Mouse (Mus musculus): ENCODE measurements at regions not wholly inside any gene's neighbourhood (a gene's known extent, or its start where the extent isn't known, plus 50 kb on each side); places are given as distances from the start of the nearest gene placed in this dataset.
A peak's percentile ranks its signal among the peaks of the same experiment; 100 is the strongest.

DNA sequence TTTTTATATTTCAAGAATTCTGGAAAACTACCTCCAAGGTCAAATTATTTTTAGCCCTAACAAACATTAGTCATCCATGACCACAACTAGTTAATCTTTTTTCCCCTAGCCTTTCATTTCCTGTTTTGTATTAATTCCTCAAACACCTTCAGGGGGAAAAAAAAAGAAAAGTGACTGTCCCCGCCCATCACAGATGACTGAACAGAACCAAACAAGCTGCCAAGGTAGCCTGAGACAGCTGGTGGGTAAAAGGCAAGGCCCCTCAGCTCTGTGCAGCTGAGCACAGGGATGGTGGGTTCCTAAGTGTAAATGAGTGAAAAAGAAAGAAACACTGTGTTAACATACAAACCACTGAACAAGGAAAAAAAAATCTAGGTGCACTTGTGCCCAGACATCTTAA is 145.6 kb downstream of the Rpl36a-ps1 start:
- DNase-seq (ENCODE audit: low spot score in 2 of 2) = no peak
- intact Hi-C loops (cut with DNase I) = no loop called here

DNA sequence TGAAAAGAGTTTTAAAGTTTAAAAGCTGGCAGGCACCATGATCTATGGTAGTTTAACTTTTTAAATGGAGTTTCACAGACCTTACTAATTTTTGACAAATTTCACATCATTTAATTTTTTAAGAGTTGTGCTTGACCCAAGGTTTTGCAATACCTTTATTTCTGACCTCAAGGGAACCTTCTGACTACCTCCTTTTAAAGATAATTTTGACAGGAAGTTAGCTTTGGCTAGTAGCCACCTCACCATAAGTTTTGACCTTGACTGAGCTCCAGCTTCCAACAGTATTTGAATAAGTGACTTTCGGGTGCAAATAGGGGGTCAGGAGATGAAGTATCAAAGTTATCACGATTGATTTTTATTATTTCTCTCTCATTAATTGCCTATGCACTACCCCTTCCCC is 149.9 kb downstream of the Rpl36a-ps1 start:
- no peak for DNase-seq (ENCODE audit: low spot score in 2 of 2)
- intact Hi-C loops (cut with DNase I) = no loop called here

- intact Hi-C loops (cut with DNase I) = no loop called here
- DNase-seq (ENCODE audit: low spot score in 2 of 2) = no peak
Observed at GRCm38 (mm10) chr14:98834316-98834715, 159.8 kb downstream of the Rpl36a-ps1 start.

DNA sequence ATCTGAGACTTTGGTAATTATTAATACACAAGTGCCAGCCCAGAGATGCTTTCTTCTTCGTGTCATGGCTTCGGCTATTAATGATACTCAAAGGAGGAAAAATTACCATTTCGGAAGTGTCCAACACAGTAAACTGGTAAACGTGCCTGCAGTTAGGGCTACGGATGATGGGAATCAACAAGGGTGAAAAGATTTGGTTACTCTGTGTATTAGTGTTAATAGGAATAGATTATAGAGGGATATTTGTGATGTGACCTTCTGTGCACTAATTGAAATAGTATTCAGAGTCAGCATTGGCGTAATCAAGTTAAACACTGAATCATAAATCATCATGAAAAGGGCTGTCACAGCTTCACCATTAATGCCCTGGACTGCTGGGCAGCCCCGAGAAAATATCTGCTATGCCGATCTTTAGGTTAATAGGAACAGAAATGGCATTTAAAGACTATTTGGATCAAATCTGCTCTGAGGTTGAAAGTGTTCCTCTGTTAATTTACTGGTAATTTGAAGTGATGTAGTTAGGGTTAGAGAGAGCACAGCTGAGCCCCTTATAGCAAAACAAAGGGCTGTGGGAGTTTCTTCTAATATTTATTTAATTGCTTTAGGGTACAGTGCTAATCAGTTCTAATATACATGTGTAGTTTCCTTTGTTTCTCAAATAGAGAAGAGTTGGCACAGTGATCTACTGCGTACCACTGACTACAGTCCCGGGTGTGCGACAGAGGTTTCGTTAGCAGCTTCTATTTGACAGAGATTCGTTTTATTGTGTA is 160.7 kb downstream of the Rpl36a-ps1 start:
- intact Hi-C loops (cut with DNase I) = no loop called here

GRCm38 (mm10) chr14:98832401-98832800 is 161.7 kb downstream of the Rpl36a-ps1 start:
- intact Hi-C loops (cut with DNase I) = no loop called here
- DNase-seq (ENCODE audit: low spot score in 2 of 2) = no peak

More for the DNA sequence above, 160.7 kb downstream of the Rpl36a-ps1 start:
- no peak for DNase-seq (ENCODE audit: low spot score in 2 of 2)

GRCm38 (mm10) chr14:98829958-98830633 is 164.0 kb downstream of the Rpl36a-ps1 start:
- intact Hi-C loops (cut with DNase I) = no loop called here
- DNase-seq (ENCODE audit: low spot score in 2 of 2) = no peak

DNA sequence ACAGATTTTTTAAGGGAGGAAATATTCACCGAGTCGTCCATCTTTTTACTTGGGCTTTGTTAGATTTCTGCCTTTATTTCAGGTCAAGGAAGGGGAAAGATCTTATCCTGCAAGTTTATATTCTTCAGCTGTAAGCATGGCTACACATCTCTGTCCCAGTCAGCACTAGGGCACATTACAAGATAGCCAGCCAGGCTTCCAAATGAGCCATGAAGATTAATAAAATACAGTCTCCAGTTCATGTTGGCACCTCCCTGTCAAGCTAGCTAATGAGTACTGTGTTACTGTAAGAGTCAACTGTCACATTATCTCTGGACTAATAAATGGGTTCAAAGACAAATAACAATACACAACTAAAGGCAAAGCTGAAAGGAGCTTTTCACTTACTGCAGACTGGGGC is 166.6 kb downstream of the Rpl36a-ps1 start:
- intact Hi-C loops (cut with DNase I) = no loop called here
- no peak for DNase-seq (ENCODE audit: low spot score in 2 of 2)

DNA sequence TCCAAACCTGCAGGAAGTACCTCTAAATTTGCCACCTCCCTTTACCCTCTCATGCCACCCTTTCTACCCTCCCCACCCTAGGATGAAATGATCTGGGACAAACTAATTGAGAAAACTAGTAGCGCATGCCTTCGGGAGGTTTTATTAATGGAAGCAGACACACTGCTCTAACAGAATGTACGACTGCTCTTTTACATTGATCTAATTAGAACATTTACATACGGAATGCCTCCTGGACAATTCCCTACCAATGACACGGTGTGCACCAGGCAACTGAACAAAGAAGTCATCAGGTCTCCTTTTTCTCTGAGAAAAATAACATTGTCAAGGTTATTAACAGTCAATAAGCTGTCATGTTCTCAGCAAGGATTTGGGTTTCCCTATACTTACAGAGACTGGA is 180.5 kb downstream of the Rpl36a-ps1 start:
- intact Hi-C loops (cut with DNase I) = no loop called here
- DNase-seq (ENCODE audit: low spot score in 2 of 2) = no peak

DNA sequence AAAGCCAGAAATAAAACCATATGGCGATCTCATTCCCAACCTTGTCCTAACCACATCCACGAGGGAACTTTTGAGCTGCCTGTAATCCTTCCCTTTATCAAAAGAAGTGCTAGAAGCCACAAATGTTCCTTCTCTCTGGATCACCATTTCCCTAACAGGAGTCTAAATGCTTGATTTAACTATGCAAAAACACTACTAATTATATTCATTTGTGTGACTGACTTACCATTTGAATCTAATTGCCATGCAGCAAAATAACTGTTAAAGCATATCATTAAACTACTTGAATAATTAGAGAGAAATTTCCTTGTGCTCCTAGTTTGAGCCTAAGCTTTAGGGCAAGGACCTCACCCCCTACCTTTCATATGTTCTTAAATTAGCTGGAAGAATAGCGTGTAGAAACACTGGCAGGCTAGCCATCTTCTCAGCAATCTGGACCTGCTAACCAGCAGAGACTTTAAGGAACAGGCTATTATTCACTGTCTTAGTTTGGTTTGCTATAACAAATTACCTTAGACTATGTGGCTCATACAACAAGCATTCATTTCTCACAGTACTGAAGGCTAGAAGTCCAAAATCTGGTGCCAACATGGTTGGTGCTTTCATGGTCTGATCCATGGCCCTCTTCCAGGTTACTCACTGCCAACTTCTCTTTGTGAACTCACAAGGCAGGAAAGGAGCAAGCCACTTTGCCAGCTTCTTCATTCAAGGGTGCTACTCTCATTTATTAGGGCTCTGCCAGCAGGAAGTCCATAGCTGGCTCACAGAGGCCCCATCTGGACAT is 183.7 kb downstream of the Rpl36a-ps1 start:
- no peak for DNase-seq (ENCODE audit: low spot score in 2 of 2)
- intact Hi-C loops (cut with DNase I) = no loop called here

- intact Hi-C loops (cut with DNase I) = no loop called here
- no peak for DNase-seq (ENCODE audit: low spot score in 2 of 2)
Observed at GRCm38 (mm10) chr14:98808117-98808516, 186.0 kb downstream of the Rpl36a-ps1 start.

GRCm38 (mm10) chr14:98805066-98805465 is 189.1 kb downstream of the Rpl36a-ps1 start:
- peak in 1 of 2 experiments; percentile 9 for DNase-seq (ENCODE audit: low spot score in 2 of 2)
- intact Hi-C loops (cut with DNase I) = no loop called here

DNA sequence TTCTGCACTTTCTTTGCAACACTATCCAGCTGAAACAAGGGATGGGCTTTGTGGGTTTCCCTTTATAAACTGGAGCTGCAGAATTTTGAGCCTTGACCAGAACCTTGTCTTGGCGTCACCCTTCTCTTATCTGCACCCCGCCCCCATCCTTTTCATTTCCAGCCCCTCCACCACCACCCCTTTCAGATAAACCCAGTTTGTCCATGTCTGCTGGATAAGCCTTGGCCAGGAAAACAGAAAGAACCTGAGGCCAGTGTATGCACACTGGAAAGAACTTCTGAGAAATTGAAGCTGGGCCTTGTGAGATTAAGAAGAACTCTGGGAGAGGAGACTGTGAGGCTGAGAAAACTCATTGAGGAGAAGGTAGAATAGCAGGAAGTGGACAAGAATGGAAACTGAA is 192.8 kb downstream of the Rpl36a-ps1 start:
- DNase-seq (ENCODE audit: low spot score in 2 of 2) = no peak
- intact Hi-C loops (cut with DNase I) = no loop called here

- intact Hi-C loops (cut with DNase I) = no loop called here
Observed at GRCm38 (mm10) chr14:98791970-98792369, 202.1 kb downstream of the Rpl36a-ps1 start.

DNA sequence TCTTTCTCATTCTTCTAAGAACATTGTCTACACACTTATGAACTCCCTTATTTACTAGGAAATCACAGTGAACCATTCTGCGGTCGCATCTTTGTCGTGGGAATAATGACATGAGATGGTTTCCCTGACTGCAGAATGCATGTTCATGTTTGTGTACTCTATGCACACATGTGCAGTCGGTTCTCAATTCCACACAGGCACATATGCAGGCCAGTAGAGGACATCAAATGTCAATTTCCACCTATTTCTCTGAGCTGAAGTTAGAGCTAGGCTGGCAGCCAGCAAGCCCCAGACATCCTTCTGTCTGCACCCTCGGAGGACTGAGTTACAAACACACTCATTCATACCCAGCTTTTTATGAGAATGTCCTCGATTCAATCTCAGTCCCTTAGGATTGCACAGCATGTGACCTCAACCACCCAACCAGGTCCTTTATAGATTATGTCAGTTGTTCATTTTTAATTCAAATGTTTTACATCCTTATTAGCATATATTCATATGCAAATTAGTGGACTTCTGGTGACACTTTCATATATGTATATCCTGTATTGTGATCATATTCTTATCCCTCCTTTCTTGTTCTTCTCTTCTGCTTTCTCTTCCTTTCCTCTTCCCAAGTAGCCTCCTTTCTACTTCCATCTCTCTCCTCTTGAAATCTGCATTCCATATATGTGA is 202.7 kb downstream of the Rpl36a-ps1 start:
- DNase-seq (ENCODE audit: low spot score in 2 of 2) = no peak
- intact Hi-C loops (cut with DNase I) = no loop called here

More at GRCm38 (mm10) chr14:98791970-98792369, 202.1 kb downstream of the Rpl36a-ps1 start:
- no peak for DNase-seq (ENCODE audit: low spot score in 2 of 2)

GRCm38 (mm10) chr14:98789794-98790193 is 204.3 kb downstream of the Rpl36a-ps1 start:
- DNase-seq (ENCODE audit: low spot score in 2 of 2) = no peak
- intact Hi-C loops (cut with DNase I) = no loop called here

DNA sequence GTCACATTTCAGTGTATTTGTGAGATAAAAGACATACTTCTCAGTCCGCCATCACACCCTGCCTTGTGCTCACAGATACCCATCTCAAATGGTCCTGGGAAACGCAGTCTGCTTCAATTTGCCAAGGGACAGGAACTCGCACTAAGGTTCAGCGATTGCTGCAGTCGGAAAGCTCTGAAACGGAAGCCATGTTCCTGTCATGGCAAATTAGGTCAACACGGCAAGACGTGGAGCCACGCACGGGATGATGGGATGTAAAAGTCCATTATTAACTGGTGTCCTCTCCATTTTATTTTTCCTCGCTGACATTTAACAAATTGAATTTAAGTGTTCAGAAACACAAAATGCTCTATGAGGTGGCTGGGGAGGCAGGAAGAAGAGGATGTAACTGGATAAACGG is 212.4 kb downstream of the Rpl36a-ps1 start:
- DNase-seq (ENCODE audit: low spot score in 2 of 2) = no peak
- intact Hi-C loops (cut with DNase I) = no loop called here

DNA sequence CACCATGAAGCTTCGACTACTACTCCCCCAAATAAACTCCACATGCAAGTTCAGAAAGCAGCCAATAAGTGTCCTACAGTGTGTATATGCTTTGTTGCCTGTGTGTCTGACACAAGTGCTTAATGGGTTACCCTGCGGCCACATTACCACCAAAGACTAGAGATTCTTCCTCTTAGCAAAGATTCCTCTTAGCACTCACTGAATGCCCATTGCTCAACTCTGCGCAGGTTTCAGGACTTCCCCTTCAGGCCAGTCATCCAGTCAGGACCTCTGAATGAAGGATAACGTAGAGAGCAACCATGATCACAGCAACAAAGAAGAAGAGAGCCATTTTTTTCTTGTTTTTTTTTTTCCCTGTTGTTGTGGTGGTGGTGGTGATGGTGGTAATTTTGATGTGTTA is 222.0 kb downstream of the Rpl36a-ps1 start:
- DNase-seq (ENCODE audit: low spot score in 2 of 2) = no peak
- intact Hi-C loops (cut with DNase I) = no loop called here

GRCm38 (mm10) chr14:98768845-98769244 is 225.3 kb downstream of the Rpl36a-ps1 start:
- DNase-seq (ENCODE audit: low spot score in 2 of 2) = no peak
- intact Hi-C loops (cut with DNase I) = no loop called here

DNA sequence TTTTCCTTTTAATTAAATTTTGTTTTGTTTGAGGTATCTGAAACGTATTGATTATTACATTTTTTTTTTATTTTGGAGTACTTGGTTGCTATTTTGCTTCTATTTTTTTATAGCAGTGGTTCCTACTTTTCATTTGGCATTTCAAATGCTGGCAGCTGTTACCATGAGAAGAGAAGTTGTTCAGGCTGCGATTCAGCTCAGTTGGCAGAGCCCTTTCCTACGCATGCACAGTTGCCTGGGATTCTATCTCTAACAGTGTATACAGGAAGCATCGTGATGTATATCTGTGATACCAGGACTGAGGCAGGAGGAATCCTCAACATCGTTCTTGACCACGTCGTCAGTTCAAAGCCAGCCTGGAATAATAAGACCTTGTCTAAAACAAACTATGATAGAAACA is 226.6 kb downstream of the Rpl36a-ps1 start:
- DNase-seq (ENCODE audit: low spot score in 2 of 2) = no peak
- intact Hi-C loops (cut with DNase I) = no loop called here

DNA sequence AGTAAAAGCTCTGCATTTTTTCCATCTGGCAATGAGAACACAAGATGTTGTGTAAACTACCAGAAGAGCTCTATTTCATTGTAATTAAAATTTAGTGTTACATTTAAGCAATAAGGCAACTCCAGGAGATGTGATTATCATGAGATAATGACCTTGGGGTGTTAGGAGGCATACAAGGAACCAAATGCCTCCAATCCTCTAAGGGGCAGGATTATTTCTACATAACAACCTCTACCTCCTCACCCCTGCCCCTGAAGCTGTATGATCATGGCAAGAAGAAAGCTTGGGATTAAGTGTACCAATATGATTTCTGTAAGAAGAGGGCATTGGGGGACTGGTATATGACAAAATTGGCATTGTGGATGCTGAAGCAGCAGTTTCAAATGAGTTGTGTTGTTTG is 228.8 kb downstream of the Rpl36a-ps1 start:
- no peak for DNase-seq (ENCODE audit: low spot score in 2 of 2)
- intact Hi-C loops (cut with DNase I) = no loop called here

Data from left cerebral cortex, postnatal 36 days (tissue).